Mouse (Mus musculus) E14TG2a.4 (cell line): Measurements from ENCODE around the gene Zfp526.

Source experiments
- CTCF ChIP-seq: conservative IDR thresholded peaks from 2 replicates; pipeline ENCODE4 v1.5.1; 2014; ENCODE audit warnings: low read length
- NANOG ChIP-seq: IDR thresholded peaks from 2 replicates; pipeline ENCODE4 v1.6.1; 2014; ENCODE audit warnings: borderline replicate concordance, low read length, mixed read lengths
- POU5F1 ChIP-seq: IDR thresholded peaks from 2 replicates; pipeline ENCODE4 v1.6.1; 2014; ENCODE audit warnings: low read length, borderline replicate concordance

GRCm38 (mm10) chr7:25271651-25272444, 50.6 kb downstream of the Zfp526 start:
- no peak for TF ChIP-seq CTCF
- TF ChIP-seq POU5F1, result no peak
- no peak for TF ChIP-seq NANOG
